In the genomic region with DNA sequence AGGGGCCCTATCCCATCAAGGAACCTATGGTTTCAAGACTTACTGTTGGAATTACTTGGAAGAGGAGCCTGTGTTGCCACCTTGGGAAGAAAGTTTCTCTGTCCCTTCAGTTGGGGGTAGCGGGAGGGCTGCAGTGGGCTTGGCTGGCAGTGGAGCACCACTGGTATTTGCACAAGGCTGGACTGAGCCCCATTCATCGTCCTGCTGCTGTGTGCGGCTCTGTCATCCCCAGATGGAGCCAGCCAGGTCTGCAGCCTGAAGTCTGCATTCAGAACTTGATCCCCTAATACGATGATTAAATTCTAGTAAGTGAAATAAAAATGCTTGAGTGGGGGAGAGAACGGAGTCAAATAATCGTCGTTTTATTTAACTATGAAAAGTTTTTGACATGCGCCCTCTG, we compare ENCODE assay signal across 12 mouse cellular contexts. TPM values are rescaled to one million over a fixed set of nuclear protein-coding genes. Genes with fewer than 3 reads are reported as not detected.
DNase-seq lines count a peak whose midpoint lies in the region; ATAC-seq and TF ChIP-seq lines count a peak whose summit lies in the region.
"Had no signal": no experiment of that assay in that cellular context is flagged by ENCODE, and none has a peak within 500 bp of the region (broad histone marks: within the 10 kb centered on the region; RNA-seq: fewer than 3 reads in every experiment).

No protein-coding gene starts in this region.

- no peaks in the 10 kb centered on the region for H3K9me3 ChIP-seq in intestine, embryonic 14.5 days (ENCODE audit: control insufficient read depth, low read length)
- H3K9me3 ChIP-seq in intestine, embryonic 16.5 days (ENCODE audit: control insufficient read depth, low read length) = no peaks in the 10 kb centered on the region
- H3K9me3 ChIP-seq in neural tube, embryonic 12.5 days = no peaks in the 10 kb centered on the region
- H3K9me3 ChIP-seq in neural tube, embryonic 13.5 days = no peaks in the 10 kb centered on the region
- no peaks in the 10 kb centered on the region for H3K9me3 ChIP-seq in liver, postnatal 0 days (ENCODE audit: low read length)

- 71% methylated on average over 8 of the region's 8 CpGs for WGBS in intestine, embryonic 14.5 days
- WGBS in intestine, embryonic 16.5 days = 77% methylated on average over 8 of the region's 8 CpGs
- WGBS in neural tube, embryonic 12.5 days = 80% methylated on average over 8 of the region's 8 CpGs
- 74% methylated on average over 8 of the region's 8 CpGs for WGBS in neural tube, embryonic 13.5 days
- 87% methylated on average over 8 of the region's 8 CpGs for WGBS in liver, postnatal 0 days (ENCODE audit: insufficient replicate concordance)

- peak overlapping the region; percentile 77 for H3K27ac ChIP-seq in gastrocnemius, adult 2 months
- peak overlapping the region; percentile 38; the same call in 1 of the 2 replicates for H3K27ac ChIP-seq in intestine, embryonic 14.5 days (ENCODE audit: low read depth)
- no peak overlapping the region for H3K27ac ChIP-seq in intestine, embryonic 16.5 days (ENCODE audit: low read length)
- peak overlapping the region; percentile 4; the same call in 1 of the 2 replicates for H3K27ac ChIP-seq in neural tube, embryonic 12.5 days
- H3K27ac ChIP-seq in neural tube, embryonic 13.5 days (replicated peaks) = peak overlapping the region; percentile 71
- H3K27ac ChIP-seq in liver, postnatal 0 days (ENCODE audit: low read depth) = no peak overlapping the region

- no peaks in the 10 kb centered on the region for H3K27me3 ChIP-seq in intestine, embryonic 14.5 days (replicated peaks; ENCODE audit: control insufficient read depth, insufficient read depth, low read length)
- H3K27me3 ChIP-seq in intestine, embryonic 16.5 days (replicated peaks; ENCODE audit: control insufficient read depth, insufficient read depth, low read length) = no peaks in the 10 kb centered on the region
- H3K27me3 ChIP-seq in neural tube, embryonic 12.5 days (replicated peaks) = no peaks in the 10 kb centered on the region
- H3K27me3 ChIP-seq in neural tube, embryonic 13.5 days = no peaks in the 10 kb centered on the region
- H3K27me3 ChIP-seq in liver, postnatal 0 days (ENCODE audit: insufficient read depth, low read length) = no peaks in the 10 kb centered on the region

- ATAC-seq in intestine, embryonic 14.5 days (replicated peaks; ENCODE audit: low FRiP score, low TSS enrichment, low read depth) = no peak
- ATAC-seq in intestine, embryonic 16.5 days = no peak
- ATAC-seq in neural tube, embryonic 12.5 days (ENCODE audit: low FRiP score, low read depth) = no peak
- no peak for ATAC-seq in neural tube, embryonic 13.5 days (ENCODE audit: low read depth)
- ATAC-seq in liver, postnatal 0 days = no peak

- TF ChIP-seq EP300 in liver, postnatal 0 days (IDR thresholded peaks at IDR 0.05; ENCODE audit: low read depth) = no peak

- no peak overlapping the region for H3K4me3 ChIP-seq in gastrocnemius, adult 2 months
- H3K4me3 ChIP-seq in intestine, embryonic 14.5 days (ENCODE audit: low read depth, low read length) = no peak overlapping the region
- no peak overlapping the region for H3K4me3 ChIP-seq in intestine, embryonic 16.5 days (ENCODE audit: low read length)
- H3K4me3 ChIP-seq in neural tube, embryonic 12.5 days = no peak overlapping the region
- no peak overlapping the region for H3K4me3 ChIP-seq in neural tube, embryonic 13.5 days
- no peak overlapping the region for H3K4me3 ChIP-seq in liver, postnatal 0 days (ENCODE audit: low read depth, low read length)

- TF ChIP-seq CTCF in gastrocnemius, adult 2 months (IDR thresholded peaks at IDR 0.05) = no peak
- no peak for TF ChIP-seq CTCF in liver, postnatal 0 days (IDR thresholded peaks at IDR 0.05; ENCODE audit: low read depth)

- no peak overlapping the region for H3K9ac ChIP-seq in intestine, embryonic 14.5 days (ENCODE audit: low read length)
- H3K9ac ChIP-seq in intestine, embryonic 16.5 days (ENCODE audit: low read depth, low read length) = no peak overlapping the region
- no peak overlapping the region for H3K9ac ChIP-seq in neural tube, embryonic 12.5 days
- H3K9ac ChIP-seq in neural tube, embryonic 13.5 days = no peak overlapping the region
- no peak overlapping the region for H3K9ac ChIP-seq in liver, postnatal 0 days (replicated peaks)

- intact Hi-C loops in gastrocnemius, adult 2 months (cut with DNase I) = no loop called here
- intact Hi-C loops in gastrocnemius, postnatal 14 days (cut with DNase I; ENCODE audit: low total_unique reads) = no loop called here

- no peak overlapping the region for H3K4me2 ChIP-seq in intestine, embryonic 14.5 days (ENCODE audit: low read length)
- no peak overlapping the region for H3K4me2 ChIP-seq in intestine, embryonic 16.5 days (ENCODE audit: low read depth, low read length)
- H3K4me2 ChIP-seq in neural tube, embryonic 12.5 days (replicated peaks) = no peak overlapping the region
- no peak overlapping the region for H3K4me2 ChIP-seq in neural tube, embryonic 13.5 days
- no peak overlapping the region for H3K4me2 ChIP-seq in liver, postnatal 0 days (ENCODE audit: low read depth, low read length)

- H3K36me3 ChIP-seq in intestine, embryonic 14.5 days (ENCODE audit: control insufficient read depth, insufficient read depth, low read length) = peaks cover 10% of the 10 kb centered on the region; the same call in 1 of the 2 replicates
- peaks cover 2% of the 10 kb centered on the region; the same call in 1 of the 2 replicates for H3K36me3 ChIP-seq in intestine, embryonic 16.5 days (ENCODE audit: control insufficient read depth, insufficient read depth, low read length)
- peaks cover 38% of the 10 kb centered on the region for H3K36me3 ChIP-seq in neural tube, embryonic 12.5 days
- H3K36me3 ChIP-seq in neural tube, embryonic 13.5 days = peaks cover 44% of the 10 kb centered on the region
- H3K36me3 ChIP-seq in liver, postnatal 0 days (replicated peaks; ENCODE audit: insufficient read depth, low read length) = peaks cover 38% of the 10 kb centered on the region

- peaks cover 8% of the 10 kb centered on the region; the same call in 1 of the 2 replicates for H3K4me1 ChIP-seq in intestine, embryonic 14.5 days (replicated peaks; ENCODE audit: control insufficient read depth, insufficient read depth, low read length)
- no peaks in the 10 kb centered on the region; the same call in 1 of the 2 replicates for H3K4me1 ChIP-seq in intestine, embryonic 16.5 days (ENCODE audit: control insufficient read depth, insufficient read depth, low read length)
- peaks cover 6% of the 10 kb centered on the region; the same call in 1 of the 2 replicates for H3K4me1 ChIP-seq in neural tube, embryonic 12.5 days
- peaks cover 17% of the 10 kb centered on the region; the same call in 1 of the 2 replicates for H3K4me1 ChIP-seq in neural tube, embryonic 13.5 days (replicated peaks)
- H3K4me1 ChIP-seq in liver, postnatal 0 days (ENCODE audit: insufficient read depth) = no peaks in the 10 kb centered on the region

- DNase-seq in gastrocnemius, adult 2 months = no peak
- no peak for DNase-seq in gastrocnemius, postnatal 14 days
- DNase-seq in intestine, embryonic 14.5 days (ENCODE audit: low spot score) = no peak
- DNase-seq in neural tube, embryonic 10.5 days (ENCODE audit: extremely low spot score, low spot score) = no peak
- no peak for DNase-seq in liver, postnatal 0 days
- DNase-seq: adrenal gland, postnatal 14 days; cerebellum, postnatal 14 days; kidney, adult 9 months; thymus, postnatal 4 days had no signal

RNA-seq across cellular contexts. Expression of a gene that starts 44.1 kb away (rescaled TPM):
- 100 to 1,000 TPM; 142 to 160 TPM for total RNA-seq in gastrocnemius, adult 2 months (2021)
- 100 to 1,000 TPM; 108 to 121 TPM for total RNA-seq in gastrocnemius, postnatal 14 days (2021)
- 254 and 272 TPM in 2 replicates for polyA plus RNA-seq in intestine, embryonic 14.5 days (2014; fragmentation: Nextera tagmentation; extraction: Ambion mirVana)
- polyA plus RNA-seq in intestine, embryonic 16.5 days (2015; fragmentation: Nextera tagmentation; extraction: Ambion mirVana) = 195 and 219 TPM in 2 replicates
- 287 and 293 TPM in 2 replicates for polyA plus RNA-seq in neural tube, embryonic 12.5 days (2016; fragmentation: Nextera tagmentation; extraction: Ambion mirVana)
- polyA plus RNA-seq in neural tube, embryonic 13.5 days (2015; fragmentation: Nextera tagmentation; extraction: Ambion mirVana) = 259 and 285 TPM in 2 replicates
- 89.8 and 96.5 TPM in 2 replicates for polyA plus RNA-seq in liver, postnatal 0 days (2015; fragmentation: Nextera tagmentation; extraction: Ambion mirVana)

Comparison
In these comparisons a context has a peak if more than half of its experiments do, and no peak if none do; other contexts are left out.
1. H3K27ac ChIP-seq: peak in gastrocnemius, adult 2 months (single experiment), intestine, embryonic 14.5 days (single experiment), neural tube, embryonic 12.5 days (single experiment) and neural tube, embryonic 13.5 days (single experiment); none in intestine, embryonic 16.5 days (single experiment) and liver, postnatal 0 days (single experiment).